14 mouse cellular contexts compared by ENCODE assay signal in the genomic region with DNA sequence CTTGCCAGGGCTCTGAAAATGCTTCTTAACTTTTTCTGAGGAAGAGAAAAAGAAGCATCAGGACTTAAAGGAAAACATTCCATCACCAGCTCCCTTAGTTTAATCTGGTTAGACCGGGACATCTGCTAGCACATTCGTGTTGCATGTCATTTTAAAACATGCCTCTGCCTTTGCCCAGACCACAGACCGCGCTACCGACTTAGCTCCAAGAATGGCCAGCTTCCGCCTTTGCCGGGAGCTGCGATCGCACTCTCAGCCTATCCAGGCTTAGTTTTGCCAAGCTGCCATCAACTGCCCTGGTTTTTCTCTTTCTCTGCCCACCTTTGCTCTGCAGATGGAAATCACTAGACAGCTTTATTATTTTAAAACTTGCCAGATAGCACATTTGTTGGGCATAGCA.
"Had no signal": no experiment of that assay in that cellular context is flagged by ENCODE, and none has a peak within 500 bp of the region (broad histone marks: within the 10 kb centered on the region; RNA-seq: fewer than 3 reads in every experiment).

No protein-coding gene starts in this region.

- H3K4me3 ChIP-seq: kidney, embryonic 15.5 days; liver, embryonic 15.5 days; neural tube, embryonic 12.5 days; stomach, embryonic 15.5 days had no signal

- H3K36me3 ChIP-seq: kidney, embryonic 15.5 days; liver, embryonic 15.5 days; neural tube, embryonic 12.5 days; stomach, embryonic 15.5 days had no signal

- ATAC-seq: lung, postnatal 0 days had no signal

- H3K4me2 ChIP-seq: kidney, embryonic 15.5 days; liver, embryonic 11.5 days; liver, embryonic 15.5 days; neural tube, embryonic 12.5 days; stomach, embryonic 15.5 days had no signal

- H3K27me3 ChIP-seq: liver, embryonic 15.5 days; neural tube, embryonic 12.5 days; stomach, embryonic 15.5 days had no signal

- H3K9me3 ChIP-seq: kidney, embryonic 15.5 days; liver, embryonic 15.5 days; neural tube, embryonic 12.5 days; stomach, embryonic 15.5 days had no signal

- H3K9ac ChIP-seq: kidney, embryonic 15.5 days; liver, embryonic 15.5 days; neural tube, embryonic 12.5 days; stomach, embryonic 15.5 days had no signal

- DNase-seq: kidney, adult 2 months; kidney, postnatal 14 days; left cerebral cortex, postnatal 4 days; lung, adult 2 months; lung, postnatal 36 days; midbrain, embryonic 14.5 days; thymus, adult 2 months; thymus, postnatal 25 days had no signal

- H3K27ac ChIP-seq: kidney, embryonic 15.5 days; liver, embryonic 15.5 days; neural tube, embryonic 12.5 days; stomach, embryonic 15.5 days had no signal

- H3K4me1 ChIP-seq: kidney, embryonic 15.5 days; liver, embryonic 15.5 days; neural tube, embryonic 12.5 days; stomach, embryonic 15.5 days had no signal
